Mouse (Mus musculus) 416B (cell line): ENCODE measurements at regions not wholly inside any gene's neighbourhood (a gene's known extent, or its start where the extent isn't known, plus 50 kb on each side); places are given as distances from the start of the nearest gene placed in this dataset.

Source experiments
- DNase-seq: peaks from one replicate; pipeline ENCODE4 v3.0.0; 2011; ENCODE audit warnings: low read depth

- DNase-seq: no peak
Observed at GRCm38 (mm10) chr2:178930125-178930524, 499.8 kb downstream of the Cdh26 start.

GRCm38 (mm10) chr2:178948471-178948870 lies 493.8 kb upstream of the Cdh4 start:
- no peak for DNase-seq

- DNase-seq: no peak
Observed at GRCm38 (mm10) chr2:178949103-178949502, 493.1 kb upstream of the Cdh4 start.

- no peak for DNase-seq
Observed at GRCm38 (mm10) chr2:178950304-178950703, 491.9 kb upstream of the Cdh4 start.

- DNase-seq: no peak
Observed at GRCm38 (mm10) chr2:178954420-178955067, 487.7 kb upstream of the Cdh4 start.

- DNase-seq: no peak
Observed at GRCm38 (mm10) chr2:178958829-178959228, 483.4 kb upstream of the Cdh4 start.

- DNase-seq: no peak
Observed at GRCm38 (mm10) chr2:178959603-178960002, 482.6 kb upstream of the Cdh4 start.

GRCm38 (mm10) chr2:178967584-178968365 lies 474.5 kb upstream of the Cdh4 start:
- DNase-seq: no peak

GRCm38 (mm10) chr2:178969732-178970131 lies 472.5 kb upstream of the Cdh4 start:
- DNase-seq: no peak

GRCm38 (mm10) chr2:178975366-178975765 lies 466.9 kb upstream of the Cdh4 start:
- DNase-seq: no peak

- no peak for DNase-seq
Observed at GRCm38 (mm10) chr2:178976046-178976445, 466.2 kb upstream of the Cdh4 start.

GRCm38 (mm10) chr2:178976495-178976894 lies 465.7 kb upstream of the Cdh4 start:
- no peak for DNase-seq

GRCm38 (mm10) chr2:178979451-178979850 lies 462.8 kb upstream of the Cdh4 start:
- DNase-seq: no peak

GRCm38 (mm10) chr2:178981736-178982502 lies 460.3 kb upstream of the Cdh4 start:
- DNase-seq: no peak

- no peak for DNase-seq
Observed at GRCm38 (mm10) chr2:178983801-178984200, 458.4 kb upstream of the Cdh4 start.

GRCm38 (mm10) chr2:178987935-178988334 lies 454.3 kb upstream of the Cdh4 start:
- no peak for DNase-seq

- no peak for DNase-seq
Observed at GRCm38 (mm10) chr2:178989291-178989690, 452.9 kb upstream of the Cdh4 start.

GRCm38 (mm10) chr2:178989784-178990183 lies 452.4 kb upstream of the Cdh4 start:
- no peak for DNase-seq

GRCm38 (mm10) chr2:178990959-178991358 lies 451.3 kb upstream of the Cdh4 start:
- DNase-seq: no peak

GRCm38 (mm10) chr2:178992334-178993116 lies 449.7 kb upstream of the Cdh4 start:
- no peak for DNase-seq

- no peak for DNase-seq
Observed at GRCm38 (mm10) chr2:178997921-178998320, 444.3 kb upstream of the Cdh4 start.

GRCm38 (mm10) chr2:179000448-179001081 lies 441.7 kb upstream of the Cdh4 start:
- no peak for DNase-seq
